Mouse (Mus musculus): ENCODE data around the gene Ppp1r15a.

DNA sequence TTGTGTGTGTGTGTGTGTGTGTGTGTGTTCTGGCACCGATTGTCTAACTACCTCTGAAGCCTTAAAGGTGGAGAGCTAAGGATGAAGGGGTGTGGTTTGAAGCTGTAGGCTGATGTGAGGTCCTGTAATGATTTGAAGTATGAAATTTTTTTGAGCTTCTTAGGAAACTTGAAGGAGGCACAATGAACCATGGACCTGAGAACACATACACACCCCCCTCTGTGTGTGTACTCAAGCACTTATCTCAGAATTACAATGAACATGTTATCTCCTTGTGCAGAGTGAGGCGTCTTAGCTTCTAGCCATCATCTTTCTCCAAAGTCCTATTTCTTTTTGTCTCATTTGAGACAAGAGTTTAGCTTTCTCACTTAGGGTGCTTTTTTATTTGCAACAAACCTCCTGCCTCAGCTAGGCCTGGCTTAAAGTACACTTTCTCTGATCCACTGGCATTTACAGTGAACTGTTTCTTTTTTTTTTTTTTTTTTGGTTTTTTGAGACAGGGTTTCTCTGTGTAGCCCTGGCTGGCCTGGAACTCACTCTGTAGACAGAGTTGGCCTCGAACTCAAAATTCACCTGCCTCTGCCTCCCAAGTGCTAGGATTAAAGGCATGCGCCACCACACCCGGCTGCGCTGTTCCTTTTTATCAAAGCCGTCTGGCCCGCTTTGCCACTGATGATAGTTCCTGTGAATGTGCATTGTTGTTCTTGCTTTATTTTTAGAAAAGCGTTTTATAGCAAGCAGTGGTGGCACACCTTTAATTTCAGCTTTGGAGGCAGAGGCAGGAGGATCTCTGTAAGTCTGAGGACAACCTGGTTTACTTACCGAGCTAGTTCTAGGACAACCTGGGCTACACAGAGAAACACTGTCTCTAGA is 42.8 kb upstream of the Ppp1r15a start:
- TF ChIP-seq CTCF (conservative IDR thresholded peaks at IDR 0.05; ENCODE audit: insufficient read depth, insufficient read length, low read depth, low read length), result no peak
- no peak for TF ChIP-seq POLR2A (IDR thresholded peaks at IDR 0.05; ENCODE audit: low read depth, low read length)
